Mouse (Mus musculus) heart, embryonic 15.5 days (tissue): ENCODE measurements around the gene Lrp5. TPM values are rescaled to one million over a fixed set of nuclear protein-coding genes. Genes with fewer than 3 reads are reported as not detected.

ENCODE experiments used
- ATAC-seq: fragments of 200-750 bp; cut with Nextera tagmentation; replicated peaks from 2 replicates; pipeline ENCODE4 v1.8.0; 2017; ENCODE audit warnings: low read depth, moderate TSS enrichment; ENCODE audit not compliant: insufficient number of reproducible peaks, insufficient read depth, low FRiP score
- H3K27ac ChIP-seq: fragments of 300-500 bp; sonication (generic); 2 replicates; pipeline ENCODE4 v1.5.1; 2015; ENCODE audit warnings: mild to moderate bottlenecking, inconsistent platforms
- H3K27me3 ChIP-seq: fragments of 300-500 bp; sonication (generic); 2 replicates; pipeline ENCODE4 v1.6.1; 2015; ENCODE audit warnings: inconsistent platforms
- H3K36me3 ChIP-seq: fragments of 300-500 bp; sonication (generic); 2 replicates; pipeline ENCODE4 v1.6.1; 2015; ENCODE audit warnings: mild to moderate bottlenecking, inconsistent platforms
- H3K4me1 ChIP-seq: fragments of 300-500 bp; sonication (generic); replicated peaks from 2 replicates; pipeline ENCODE4 v1.6.1; 2015; ENCODE audit warnings: inconsistent platforms
- H3K4me2 ChIP-seq: fragments of 300-500 bp; sonication (generic); 2 replicates; pipeline ENCODE4 v1.6.1; 2015; ENCODE audit warnings: inconsistent platforms, mild to moderate bottlenecking, moderate library complexity
- H3K4me3 ChIP-seq: fragments of 300-500 bp; sonication (generic); 2 replicates; pipeline ENCODE4 v1.5.1; 2015; ENCODE audit warnings: mild to moderate bottlenecking, inconsistent platforms
- H3K9ac ChIP-seq: fragments of 300-500 bp; sonication (generic); 2 replicates; pipeline ENCODE4 v1.6.1; 2015; ENCODE audit warnings: mild to moderate bottlenecking, inconsistent platforms
- H3K9me3 ChIP-seq: fragments of 300-500 bp; sonication (generic); replicated peaks from 2 replicates; pipeline ENCODE4 v1.6.1; 2016; ENCODE audit warnings: inconsistent platforms
- WGBS: fragments of 180-500 bp; shearing (Covaris S2); methylation state at CpG from one replicate; pipeline ENCODE4 v1.1.7; 2015; ENCODE audit warnings: mixed read lengths; 5-methylcytosine and 5-hydroxymethylcytosine counted together
- polyA plus RNA-seq: library from polyadenylated mRNA; unstranded; fragments of >200 nt; fragmentation: Nextera tagmentation; extraction: Ambion mirVana; gene quantifications from 2 replicates; pipeline ENCODE4 v1.2.1, GENCODE M21; 2015

Gene Lrp5
- polyA plus RNA-seq, 1 experiment from 2014 or later, result 3.0 TPM

GRCm38 (mm10) chr19:3710436-3710835 is 24.1 kb upstream of the Lrp5 start:
- H3K36me3 ChIP-seq, result no peaks in the 10 kb centered on the region
- no peak overlapping the region for H3K9ac ChIP-seq
- peaks cover 16% of the 10 kb centered on the region for H3K4me1 ChIP-seq
- H3K9me3 ChIP-seq, result no peaks in the 10 kb centered on the region
- no peak overlapping the region for H3K27ac ChIP-seq
- H3K27me3 ChIP-seq, result no peaks in the 10 kb centered on the region
- no peak overlapping the region for H3K4me2 ChIP-seq
- 82% methylated on average over 2 of the region's 2 CpGs for WGBS
- ATAC-seq, result no peak
- H3K4me3 ChIP-seq, result no peak overlapping the region

GRCm38 (mm10) chr19:3709013-3709787 is 22.8 kb upstream of the Lrp5 start:
- no peak for ATAC-seq
- 36% methylated on average over 10 of the region's 10 CpGs for WGBS

GRCm38 (mm10) chr19:3708078-3709012 is 22.0 kb upstream of the Lrp5 start, which contains the start of gene 1810055G02Rik:
1810055G02Rik (plus strand) TSS chr19:3708293.
- Histone ChIP-seq H3K27ac (peak within 1 kb of the TSS; percentile 71), H3K9ac (peak within 1 kb of the TSS; percentile 75), H3K4me2 (peak within 1 kb of the TSS; percentile 77), H3K36me3 (no peaks in the 10 kb centered on the region), H3K4me1 (peaks cover 16% of the 10 kb centered on the region), H3K4me3 (peak within 1 kb of the TSS; percentile 64), H3K27me3 (no peaks in the 10 kb centered on the region), H3K9me3 (no peaks in the 10 kb centered on the region)
- WGBS, result under 1% methylated on average over 61 of the region's 61 CpGs
- peak; percentile 96 for ATAC-seq

More at GRCm38 (mm10) chr19:3709013-3709787, 22.8 kb upstream of the Lrp5 start:
- H3K9ac ChIP-seq, result peak overlapping the region; percentile 75
- H3K27ac ChIP-seq, result no peak overlapping the region
- H3K9me3 ChIP-seq, result no peaks in the 10 kb centered on the region
- H3K27me3 ChIP-seq, result no peaks in the 10 kb centered on the region
- peak overlapping the region; percentile 64 for H3K4me3 ChIP-seq
- H3K36me3 ChIP-seq, result no peaks in the 10 kb centered on the region
- H3K4me2 ChIP-seq, result peak overlapping the region; percentile 77
- H3K4me1 ChIP-seq, result peaks cover 16% of the 10 kb centered on the region

GRCm38 (mm10) chr19:3707553-3707952 is 21.2 kb upstream of the Lrp5 start:
- H3K4me1 ChIP-seq, result peaks cover 16% of the 10 kb centered on the region
- H3K4me2 ChIP-seq, result peak overlapping the region; percentile 77
- H3K27ac ChIP-seq, result peak overlapping the region; percentile 71
- no peak for ATAC-seq
- H3K4me3 ChIP-seq, result peak overlapping the region; percentile 64
- no peaks in the 10 kb centered on the region for H3K9me3 ChIP-seq
- 35% methylated on average over 10 of the region's 10 CpGs for WGBS
- H3K9ac ChIP-seq, result peak overlapping the region; percentile 39
- H3K36me3 ChIP-seq, result no peaks in the 10 kb centered on the region
- no peaks in the 10 kb centered on the region for H3K27me3 ChIP-seq

- no peak overlapping the region for H3K27ac ChIP-seq
- no peaks in the 10 kb centered on the region for H3K9me3 ChIP-seq
- H3K4me3 ChIP-seq, result no peak overlapping the region
- no peaks in the 10 kb centered on the region for H3K36me3 ChIP-seq
- H3K4me1 ChIP-seq, result peaks cover 16% of the 10 kb centered on the region
- no peak overlapping the region for H3K4me2 ChIP-seq
- ATAC-seq, result no peak
- no peaks in the 10 kb centered on the region for H3K27me3 ChIP-seq
- H3K9ac ChIP-seq, result no peak overlapping the region
- 44% methylated on average over 1 of the region's 1 CpGs for WGBS
Measured at GRCm38 (mm10) chr19:3706258-3706657, 19.9 kb upstream of the Lrp5 start.

DNA sequence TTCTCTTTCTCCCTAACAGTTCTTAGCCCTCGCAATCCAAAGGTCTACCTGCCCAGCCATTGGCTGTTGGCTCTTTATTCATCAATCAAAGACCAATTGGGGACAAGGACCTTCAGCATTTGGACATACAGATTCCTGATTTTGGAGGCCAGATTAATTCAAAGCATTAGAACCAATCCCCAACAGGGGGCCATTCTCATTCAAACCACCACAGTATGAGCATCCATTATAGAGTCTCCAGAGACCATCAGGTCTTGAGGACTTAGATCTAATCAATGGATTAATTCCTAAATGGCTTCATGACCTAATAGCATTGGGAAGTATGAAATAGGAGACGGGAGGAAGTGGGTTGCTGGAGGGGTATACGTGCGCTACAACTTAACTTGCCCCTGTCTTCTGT is 16.1 kb upstream of the Lrp5 start:
- 92% methylated on average over 4 of the region's 4 CpGs for WGBS
- no peak overlapping the region for H3K4me2 ChIP-seq
- ATAC-seq, result no peak

DNA sequence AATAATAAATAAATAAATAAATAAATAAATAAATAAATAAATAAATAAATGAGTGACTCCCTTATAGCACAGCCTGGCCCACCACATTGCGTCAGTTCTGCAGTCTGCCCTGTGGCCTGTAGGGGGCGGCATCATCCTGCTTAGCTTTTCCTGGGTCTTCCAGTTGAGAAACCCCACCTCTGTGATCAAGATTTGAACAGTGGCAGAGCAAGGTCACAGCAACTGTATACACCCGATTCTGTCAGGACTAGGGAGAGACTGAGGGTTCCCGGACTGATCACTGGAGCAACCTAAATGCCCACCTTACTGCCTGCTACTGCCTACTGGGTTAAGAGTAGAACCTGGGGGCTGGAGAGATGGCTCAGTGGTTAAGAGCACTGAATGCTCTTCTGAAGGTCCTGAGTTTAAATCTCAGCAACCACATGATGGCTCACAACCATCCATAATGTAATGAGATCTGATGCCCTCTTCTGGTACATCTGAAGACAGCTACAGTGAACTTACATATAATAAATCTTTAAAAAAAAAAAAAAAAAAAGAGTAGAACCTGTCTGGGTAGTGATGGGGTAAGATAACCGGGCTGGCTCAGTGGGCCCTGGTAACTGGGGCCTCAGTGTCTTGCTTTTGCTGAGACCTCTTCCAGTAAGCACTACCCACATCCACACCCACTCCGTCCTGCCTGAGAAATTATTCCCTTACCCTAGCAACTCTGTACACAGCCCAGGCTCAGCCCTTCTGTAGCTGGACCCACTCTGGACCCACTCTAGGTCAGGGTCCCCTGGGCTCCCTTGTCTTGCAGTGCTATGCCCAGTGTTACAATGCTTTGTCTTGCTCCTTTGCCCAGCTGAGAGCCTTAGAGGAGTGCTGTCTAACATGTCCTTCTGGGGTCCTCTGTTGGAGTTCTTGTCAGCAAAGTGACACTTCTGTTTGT is 13.4 kb upstream of the Lrp5 start:
- Histone ChIP-seq H3K36me3 (no peaks in the 10 kb centered on the region), H3K9ac (no peak overlapping the region), H3K4me1 (no peaks in the 10 kb centered on the region), H3K27me3 (no peaks in the 10 kb centered on the region), H3K4me2 (no peak overlapping the region), H3K4me3 (no peak overlapping the region), H3K27ac (no peak overlapping the region), H3K9me3 (no peaks in the 10 kb centered on the region)
- 40% methylated on average over 6 of the region's 6 CpGs for WGBS
- ATAC-seq, result peak; percentile 43; the same call in 1 of the 2 replicates

More for the DNA sequence above, 16.1 kb upstream of the Lrp5 start:
- Histone ChIP-seq H3K9me3 (no peaks in the 10 kb centered on the region), H3K4me3 (no peak overlapping the region), H3K27ac (no peak overlapping the region), H3K27me3 (no peaks in the 10 kb centered on the region), H3K36me3 (no peaks in the 10 kb centered on the region), H3K4me1 (peaks cover 2% of the 10 kb centered on the region), H3K9ac (no peak overlapping the region)

- 80% methylated on average over 7 of the region's 7 CpGs for WGBS
- Histone ChIP-seq H3K36me3 (no peaks in the 10 kb centered on the region), H3K4me1 (no peaks in the 10 kb centered on the region), H3K4me2 (no peak overlapping the region), H3K27me3 (no peaks in the 10 kb centered on the region), H3K9me3 (no peaks in the 10 kb centered on the region), H3K9ac (no peak overlapping the region), H3K27ac (no peak overlapping the region), H3K4me3 (no peak overlapping the region)
- ATAC-seq, result no peak
Measured at GRCm38 (mm10) chr19:3698035-3698434, 11.7 kb upstream of the Lrp5 start.

- Histone ChIP-seq H3K4me2 (no peak overlapping the region), H3K9ac (no peak overlapping the region), H3K27me3 (no peaks in the 10 kb centered on the region), H3K36me3 (no peaks in the 10 kb centered on the region), H3K4me3 (no peak overlapping the region), H3K4me1 (no peaks in the 10 kb centered on the region), H3K9me3 (no peaks in the 10 kb centered on the region), H3K27ac (no peak overlapping the region)
- no peak for ATAC-seq
- WGBS, result 85% methylated on average over 8 of the region's 8 CpGs
Measured at GRCm38 (mm10) chr19:3695976-3696375, 9.6 kb upstream of the Lrp5 start.

GRCm38 (mm10) chr19:3695471-3695870 is 9.1 kb upstream of the Lrp5 start:
- H3K9ac ChIP-seq, result no peak overlapping the region
- no peak overlapping the region for H3K4me3 ChIP-seq
- no peaks in the 10 kb centered on the region for H3K27me3 ChIP-seq
- H3K27ac ChIP-seq, result no peak overlapping the region
- no peaks in the 10 kb centered on the region for H3K4me1 ChIP-seq
- 71% methylated on average over 4 of the region's 4 CpGs for WGBS
- no peak for ATAC-seq
- H3K36me3 ChIP-seq, result no peaks in the 10 kb centered on the region
- H3K4me2 ChIP-seq, result no peak overlapping the region
- H3K9me3 ChIP-seq, result no peaks in the 10 kb centered on the region
